Mouse (Mus musculus): ENCODE data around the gene Il12rb1. TPM values are rescaled to one million over a fixed set of nuclear protein-coding genes. Genes with fewer than 3 reads are reported as not detected.

Gene Il12rb1
- total and polyA plus RNA-seq, 3 experiments: 0.16 TPM; not detected in 2

- Histone ChIP-seq H3K36me3 (ENCODE audit: control insufficient read depth, insufficient read depth, low read length) (no peaks in the 10 kb centered on the region), H3K27me3 (ENCODE audit: control insufficient read depth, insufficient read depth, low read length) (peaks cover 9% of the 10 kb centered on the region), H3K4me3 (peak within 1 kb of the TSS; percentile 35), H3K9ac (ENCODE audit: low read depth, low read length) (peak within 1 kb of the TSS; percentile 71), H3K79me2 (replicated peaks; ENCODE audit: control insufficient read depth, insufficient read depth, low read length) (no peaks in the 10 kb centered on the region), H3K27ac (no peak within 1 kb of the TSS), H3K4me1 (ENCODE audit: control insufficient read depth, insufficient read depth, low read length) (peaks cover 8% of the 10 kb centered on the region)
- no peak for DNase-seq
- WGBS: under 1% methylated on average over 55 of the region's 55 CpGs
- intact Hi-C loops (cut with DNase I): no loop called here
- TF ChIP-seq EP300 (IDR thresholded peaks at IDR 0.05; ENCODE audit: insufficient read depth, low read depth, low read length) (no peak), POLR2A (IDR thresholded peaks at IDR 0.05; ENCODE audit: insufficient read depth, low read depth, low read length) (no peak), CTCF (IDR thresholded peaks at IDR 0.05) (peak; percentile 40)
Observed at GRCm38 (mm10) chr8:70862824-70863641, 54.8 kb downstream of the Il12rb1 start, which contains the start of gene Kcnn1. Kcnn1 (minus strand) TSS chr8:70863258.

- Histone ChIP-seq H3K36me3 (ENCODE audit: control insufficient read depth, insufficient read depth, low read length) (no peaks in the 10 kb centered on the region), H3K79me2 (replicated peaks; ENCODE audit: control insufficient read depth, insufficient read depth, low read length) (no peaks in the 10 kb centered on the region), H3K9ac (ENCODE audit: low read depth, low read length) (peak overlapping the region; percentile 26; the same call in 1 of the 2 replicates), H3K4me1 (ENCODE audit: control insufficient read depth, insufficient read depth, low read length) (peaks cover 8% of the 10 kb centered on the region), H3K27ac (no peak overlapping the region), H3K4me3 (peak overlapping the region; percentile 35), H3K27me3 (ENCODE audit: control insufficient read depth, insufficient read depth, low read length) (peaks cover 9% of the 10 kb centered on the region)
- WGBS: 4% methylated on average over 46 of the region's 46 CpGs
- TF ChIP-seq EP300 (IDR thresholded peaks at IDR 0.05; ENCODE audit: insufficient read depth, low read depth, low read length): no peak
- no peak for TF ChIP-seq POLR2A (IDR thresholded peaks at IDR 0.05; ENCODE audit: insufficient read depth, low read depth, low read length)
- no peak for TF ChIP-seq CTCF (IDR thresholded peaks at IDR 0.05)
- intact Hi-C loops (cut with DNase I): no loop called here
- peak; percentile 61 to 68 for DNase-seq
Observed at GRCm38 (mm10) chr8:70863956-70864711, 55.9 kb downstream of the Il12rb1 start.

DNA sequence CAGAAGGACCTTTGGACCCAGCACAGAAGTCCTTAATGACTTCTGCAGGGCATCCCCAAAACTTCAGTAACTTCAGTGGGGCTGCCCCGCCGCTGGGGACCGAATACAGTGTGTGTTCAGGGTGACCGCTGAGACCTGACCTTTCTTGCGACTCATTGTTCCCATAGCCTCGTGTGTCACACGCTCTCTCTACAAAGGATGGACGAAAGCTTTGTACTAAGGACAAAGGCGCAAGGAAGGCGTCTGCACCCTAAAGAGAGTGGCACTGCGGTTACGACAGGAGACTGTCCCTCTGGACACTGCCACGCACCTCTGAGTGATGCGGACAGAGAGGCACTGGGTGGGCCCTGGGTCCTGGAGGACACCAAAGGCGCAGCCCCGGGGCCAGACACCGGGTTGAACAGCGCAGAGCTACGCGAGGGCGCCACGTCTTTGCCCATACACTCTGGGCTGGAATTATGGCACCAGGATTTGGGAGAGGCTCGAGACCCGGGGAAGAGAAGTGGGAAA, 56.5 kb downstream of the Il12rb1 start:
- Histone ChIP-seq H3K36me3 (ENCODE audit: control insufficient read depth, insufficient read depth, low read length) (no peaks in the 10 kb centered on the region), H3K27me3 (ENCODE audit: control insufficient read depth, insufficient read depth, low read length) (peaks cover 9% of the 10 kb centered on the region), H3K79me2 (replicated peaks; ENCODE audit: control insufficient read depth, insufficient read depth, low read length) (no peaks in the 10 kb centered on the region), H3K27ac (peak overlapping the region; percentile 72; the same call in 1 of the 2 replicates), H3K9ac (ENCODE audit: low read depth, low read length) (peak overlapping the region; percentile 57), H3K4me1 (ENCODE audit: control insufficient read depth, insufficient read depth, low read length) (peaks cover 9% of the 10 kb centered on the region), H3K4me3 (peak overlapping the region; percentile 93)
- TF ChIP-seq CTCF (IDR thresholded peaks at IDR 0.05) (no peak), POLR2A (IDR thresholded peaks at IDR 0.05; ENCODE audit: insufficient read depth, low read depth, low read length) (no peak), EP300 (IDR thresholded peaks at IDR 0.05; ENCODE audit: insufficient read depth, low read depth, low read length) (no peak)
- 4% methylated on average over 24 of the region's 24 CpGs for WGBS
- intact Hi-C loops (cut with DNase I): no loop called here
- peak; percentile 50 to 63 for DNase-seq

DNA sequence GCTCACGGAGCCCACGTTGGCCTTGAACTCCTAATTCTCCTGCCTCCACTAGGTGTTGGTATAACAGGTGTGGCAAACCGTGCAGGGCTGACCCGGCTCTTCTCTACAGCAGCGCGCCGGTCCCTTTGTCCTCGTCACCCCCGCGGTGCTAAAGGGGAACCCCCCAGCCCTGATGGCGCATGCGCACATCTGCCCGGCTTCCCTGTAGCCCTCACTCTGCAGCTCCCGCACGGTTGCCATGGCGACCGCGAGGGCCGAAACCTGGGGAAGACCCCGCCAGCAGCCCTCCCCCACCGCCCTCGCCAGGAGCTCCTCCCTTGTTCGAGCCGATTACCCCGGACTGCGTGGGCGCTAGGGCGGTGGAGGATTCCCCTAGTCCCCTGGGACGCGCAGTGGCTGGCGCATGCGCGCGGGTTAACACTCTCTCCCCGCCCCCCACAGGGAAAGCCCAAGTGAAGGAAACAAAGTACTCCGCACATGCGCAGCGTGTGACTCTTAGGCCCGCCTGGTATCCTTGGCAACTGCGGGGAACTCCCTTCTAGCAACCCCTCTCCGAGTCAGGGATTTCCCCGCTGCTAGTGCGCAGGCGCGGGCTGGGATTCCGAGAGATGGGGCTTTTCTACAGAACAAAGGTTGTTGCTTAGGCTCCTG, 57.2 kb downstream of the Il12rb1 start:
- H3K27me3 ChIP-seq (ENCODE audit: control insufficient read depth, insufficient read depth, low read length): peaks cover 9% of the 10 kb centered on the region

GRCm38 (mm10) chr8:70866001-70866520, 57.8 kb downstream of the Il12rb1 start:
- TF ChIP-seq POLR2A (IDR thresholded peaks at IDR 0.05; ENCODE audit: insufficient read depth, low read depth, low read length) (no peak), EP300 (IDR thresholded peaks at IDR 0.05; ENCODE audit: insufficient read depth, low read depth, low read length) (no peak), CTCF (IDR thresholded peaks at IDR 0.05) (no peak)
- peak overlapping the region; percentile 54 for H3K27ac ChIP-seq
- no peaks in the 10 kb centered on the region for H3K79me2 ChIP-seq (replicated peaks; ENCODE audit: control insufficient read depth, insufficient read depth, low read length)
- H3K4me3 ChIP-seq: peak overlapping the region; percentile 93
- whole genome bisulfite sequencing: 7% methylated on average over 12 of the region's 12 CpGs
- H3K36me3 ChIP-seq (ENCODE audit: control insufficient read depth, insufficient read depth, low read length): no peaks in the 10 kb centered on the region
- H3K9ac ChIP-seq (ENCODE audit: low read depth, low read length): no peak overlapping the region
- peaks cover 9% of the 10 kb centered on the region for H3K27me3 ChIP-seq (ENCODE audit: control insufficient read depth, insufficient read depth, low read length)
- intact Hi-C loops (cut with DNase I): loop anchor here (2.0 kb wide), 1 partner anchor 45 kb away; no protein-coding TSS in a partner anchor
- DNase-seq: no peak
- H3K4me1 ChIP-seq (ENCODE audit: control insufficient read depth, insufficient read depth, low read length): peaks cover 9% of the 10 kb centered on the region

More for the DNA sequence above, 57.2 kb downstream of the Il12rb1 start:
- intact Hi-C loops (cut with DNase I): no loop called here
- peak overlapping the region; percentile 72 for H3K27ac ChIP-seq
- no peaks in the 10 kb centered on the region for H3K79me2 ChIP-seq (replicated peaks; ENCODE audit: control insufficient read depth, insufficient read depth, low read length)
- TF ChIP-seq POLR2A (IDR thresholded peaks at IDR 0.05; ENCODE audit: insufficient read depth, low read depth, low read length) (peak; percentile 68), EP300 (IDR thresholded peaks at IDR 0.05; ENCODE audit: insufficient read depth, low read depth, low read length) (peak; percentile 75; the same call in 1 of the 2 replicates), CTCF (IDR thresholded peaks at IDR 0.05) (no peak)
- H3K4me3 ChIP-seq: peak overlapping the region; percentile 93
- H3K4me1 ChIP-seq (ENCODE audit: control insufficient read depth, insufficient read depth, low read length): peaks cover 9% of the 10 kb centered on the region
- no peaks in the 10 kb centered on the region for H3K36me3 ChIP-seq (ENCODE audit: control insufficient read depth, insufficient read depth, low read length)
- DNase-seq: peak; percentile 97 to 99
- under 1% methylated on average over 46 of the region's 46 CpGs for WGBS
- H3K9ac ChIP-seq (ENCODE audit: low read depth, low read length): peak overlapping the region; percentile 57
